Mouse (Mus musculus) adrenal gland, adult 8-10 months (tissue): ENCODE results near the gene Aloxe3. TPM values are rescaled to one million over a fixed set of nuclear protein-coding genes. Genes with fewer than 3 reads are reported as not detected.

Experiments used
- DNase-seq: peaks from one replicate; pipeline ENCODE4 v3.0.0; 2022
- total RNA-seq, 4 experiments: library from RNA; stranded (reverse); gene quantifications; 2 replicates each; pipeline ENCODE4 v1.2.4; 2022

Gene Aloxe3
- total RNA-seq, 4 experiments from 2014 or later: 0.87 to 2.2 (median 1.7) TPM

- DNase-seq: no peak
Observed at GRCm38 (mm10) chr11:69180120-69180519, 54.4 kb downstream of the Aloxe3 start.

- no peak for DNase-seq
Observed at GRCm38 (mm10) chr11:69185031-69185430, 59.3 kb downstream of the Aloxe3 start.

GRCm38 (mm10) chr11:69185936-69186335 lies 60.2 kb downstream of the Aloxe3 start:
- DNase-seq: no peak

GRCm38 (mm10) chr11:69192840-69193239 lies 67.1 kb downstream of the Aloxe3 start:
- DNase-seq: no peak

GRCm38 (mm10) chr11:69196766-69197165 lies 71.1 kb downstream of the Aloxe3 start:
- DNase-seq: no peak

DNA sequence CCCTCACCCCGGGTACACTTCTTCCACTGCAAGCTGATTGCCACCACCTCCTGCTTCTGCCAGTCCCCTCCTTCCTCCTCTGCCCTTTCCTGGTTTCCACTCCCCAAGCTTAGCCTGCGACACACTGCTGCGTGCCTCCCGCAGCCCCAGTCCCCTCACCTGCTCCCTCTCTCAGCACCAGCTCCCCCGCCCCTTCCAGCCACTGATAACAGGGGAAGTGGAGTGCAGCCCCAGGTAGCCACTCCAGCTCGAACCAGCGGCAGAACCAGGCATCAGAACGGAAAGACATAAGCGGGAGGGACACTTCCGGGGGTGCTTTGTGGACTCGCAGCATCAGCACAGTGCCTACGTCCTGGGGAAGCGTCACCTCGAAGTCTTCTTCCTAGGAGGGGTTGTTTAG lies 71.5 kb downstream of the Aloxe3 start:
- DNase-seq: no peak

DNA sequence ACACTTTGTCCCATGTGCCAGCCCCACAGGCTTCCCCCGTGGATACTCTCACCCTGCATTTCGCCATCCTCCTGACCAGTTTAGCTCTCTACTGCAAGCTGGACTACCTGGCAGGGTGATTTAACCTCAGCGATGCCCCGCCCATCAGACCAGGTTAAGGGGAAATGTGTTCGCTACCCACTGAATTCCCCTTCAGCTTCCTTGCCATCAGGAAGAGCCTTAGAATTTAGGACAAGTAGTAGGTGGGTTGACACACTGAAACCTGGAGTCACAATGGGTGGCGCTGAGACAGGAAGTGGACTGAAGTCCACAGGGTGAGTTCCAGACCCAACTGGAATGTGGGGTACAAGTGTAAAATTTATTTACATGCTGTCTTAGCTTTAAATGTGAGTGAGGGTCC lies 72.0 kb downstream of the Aloxe3 start, which contains the start of gene Alox8:
Alox8 (minus strand) TSS at position 101 of the 400 bp plus-strand sequence.
- no peak for DNase-seq

Other genes with a start within 250 kb of the Aloxe3 start
- gene Rnf222, start 237.3 kb upstream of the Aloxe3 start, total RNA-seq: under 1 TPM in 3 of 4 experiments, not detected in 1; 0.08 to 0.21 (median 0.09) TPM
- 1,000 to 10,000 TPM; 1,214 to 1,402 (median 1,307) TPM for gene Rpl26, start 224.3 kb upstream of the Aloxe3 start, total RNA-seq
- gene Odf4, start 198.8 kb upstream of the Aloxe3 start, total RNA-seq: 1 to 10 TPM in 1 of 4 experiments, under 1 TPM in 2, not detected in 1; 0.35 to 1.7 (median 0.78) TPM
- gene Arhgef15, start 168.4 kb upstream of the Aloxe3 start, total RNA-seq: 10 to 100 TPM; 15.5 to 32.7 (median 24.5) TPM
- 10 to 100 TPM; 14.7 to 35.0 (median 28.1) TPM for gene Slc25a35, start 157.8 kb upstream of the Aloxe3 start, total RNA-seq
- gene Rangrf, start 150.7 kb upstream of the Aloxe3 start, total RNA-seq: 10 to 100 TPM; 21.0 to 27.9 (median 23.6) TPM
- 10 to 100 TPM; 33.9 to 48.4 (median 40.5) TPM for gene Pfas, start 117.4 kb upstream of the Aloxe3 start, total RNA-seq
- 10 to 100 TPM; 30.7 to 46.1 (median 39.2) TPM for gene Ctc1, start 110.0 kb upstream of the Aloxe3 start, total RNA-seq
- gene Aurkb, start 80.2 kb upstream of the Aloxe3 start, total RNA-seq: 1 to 10 TPM; 1.7 to 2.9 (median 2.3) TPM
- 10 to 100 TPM; 29.8 to 33.9 (median 31.5) TPM for gene Borcs6, start 66.2 kb upstream of the Aloxe3 start, total RNA-seq
- 10 to 100 TPM; 13.1 to 28.3 (median 19.4) TPM for gene Tmem107, start 55.1 kb upstream of the Aloxe3 start, total RNA-seq
- gene Vamp2, start 37.4 kb upstream of the Aloxe3 start, total RNA-seq: 100 to 1,000 TPM; 118 to 221 (median 178) TPM
- gene Per1, start 30.7 kb upstream of the Aloxe3 start, total RNA-seq: 100 to 1,000 TPM in 1 of 4 experiments, 10 to 100 TPM in 3; 30.0 to 119 (median 51.6) TPM
- under 1 TPM in 2 of 4 experiments, not detected in 2; 0.18 to 0.22 TPM for gene Hes7, start 5.5 kb upstream of the Aloxe3 start, total RNA-seq
- under 1 TPM; 0.26 to 0.95 (median 0.84) TPM for gene 9130213A22Rik, start 3.3 kb upstream of the Aloxe3 start, total RNA-seq
- gene Alox12b, start 31.1 kb downstream of the Aloxe3 start, total RNA-seq: not detected
- not detected for gene Alox8, start 71.9 kb downstream of the Aloxe3 start, total RNA-seq
- not detected for gene Gucy2e, start 111.1 kb downstream of the Aloxe3 start, total RNA-seq
- gene Cntrob, start 197.9 kb downstream of the Aloxe3 start, total RNA-seq: 10 to 100 TPM in 2 of 4 experiments, 1 to 10 TPM in 2; 6.4 to 14.8 (median 10.0) TPM
- 10 to 100 TPM; 63.4 to 70.8 (median 67.0) TPM for gene Trappc1, start 198.1 kb downstream of the Aloxe3 start, total RNA-seq
- 10 to 100 TPM in 3 of 4 experiments, 1 to 10 TPM in 1; 7.3 to 22.1 (median 16.2) TPM for gene Kcnab3, start 200.4 kb downstream of the Aloxe3 start, total RNA-seq
- 10 to 100 TPM in 1 of 4 experiments, 1 to 10 TPM in 3; 5.0 to 10.2 (median 6.7) TPM for gene Rnf227, start 214.6 kb downstream of the Aloxe3 start, total RNA-seq
- gene Chd3, start 243.5 kb downstream of the Aloxe3 start, total RNA-seq: 100 to 1,000 TPM in 2 of 4 experiments, 10 to 100 TPM in 2; 89.8 to 169 (median 115) TPM